12 mouse cellular contexts compared by ENCODE assay signal in genomic region chr6:92983421-92983820, GRCm38 (mm10). TPM values are rescaled to one million over a fixed set of nuclear protein-coding genes. Genes with fewer than 3 reads are reported as not detected.
DNase-seq lines count a peak whose midpoint lies in the region; ATAC-seq lines count a peak whose summit lies in the region.
"Had no signal": no experiment of that assay in that cellular context is flagged by ENCODE, and none has a peak within 500 bp of the region (broad histone marks: within the 10 kb centered on the region; RNA-seq: fewer than 3 reads in every experiment).

No protein-coding gene starts in this region.

- H3K27ac ChIP-seq in forebrain, embryonic 14.5 days (ENCODE audit: low read depth, low read length), result no peak overlapping the region
- no peak overlapping the region for H3K27ac ChIP-seq in forebrain, embryonic 11.5 days (ENCODE audit: low read depth, low read length)
- H3K27ac ChIP-seq in hindbrain, embryonic 14.5 days, result no peak overlapping the region
- H3K27ac ChIP-seq: midbrain, embryonic 12.5 days; neural tube, embryonic 15.5 days had no signal

- 76% methylated on average over 7 of the region's 7 CpGs for WGBS in forebrain, embryonic 14.5 days
- 85% methylated on average over 7 of the region's 7 CpGs for WGBS in forebrain, embryonic 11.5 days
- WGBS in hindbrain, embryonic 14.5 days, result 76% methylated on average over 7 of the region's 7 CpGs

- no peaks in the 10 kb centered on the region for H3K36me3 ChIP-seq in forebrain, embryonic 14.5 days (ENCODE audit: control insufficient read depth, insufficient read depth, low read length)
- no peaks in the 10 kb centered on the region for H3K36me3 ChIP-seq in forebrain, embryonic 11.5 days (ENCODE audit: control insufficient read depth, insufficient read depth, low read length)
- no peaks in the 10 kb centered on the region for H3K36me3 ChIP-seq in hindbrain, embryonic 14.5 days (replicated peaks; ENCODE audit: control insufficient read depth, insufficient read depth)
- H3K36me3 ChIP-seq: midbrain, embryonic 12.5 days; neural tube, embryonic 15.5 days had no signal

- H3K27me3 ChIP-seq in forebrain, embryonic 14.5 days (replicated peaks; ENCODE audit: control insufficient read depth, insufficient read depth, low read length), result no peaks in the 10 kb centered on the region
- no peaks in the 10 kb centered on the region for H3K27me3 ChIP-seq in forebrain, embryonic 11.5 days (ENCODE audit: control insufficient read depth, insufficient read depth, low read length)
- H3K27me3 ChIP-seq in hindbrain, embryonic 14.5 days (ENCODE audit: control insufficient read depth, insufficient read depth, low read length), result no peaks in the 10 kb centered on the region
- H3K27me3 ChIP-seq: midbrain, embryonic 12.5 days; neural tube, embryonic 15.5 days had no signal

- H3K9me3 ChIP-seq in forebrain, embryonic 14.5 days (replicated peaks; ENCODE audit: control insufficient read depth, low read length), result no peaks in the 10 kb centered on the region
- no peaks in the 10 kb centered on the region for H3K9me3 ChIP-seq in forebrain, embryonic 11.5 days (ENCODE audit: control insufficient read depth, low read length)
- no peaks in the 10 kb centered on the region for H3K9me3 ChIP-seq in hindbrain, embryonic 14.5 days (ENCODE audit: control insufficient read depth, low read length)
- H3K9me3 ChIP-seq: midbrain, embryonic 12.5 days; neural tube, embryonic 15.5 days had no signal

- DNase-seq in forebrain, embryonic 14.5 days (ENCODE audit: low spot score), result peak; percentile 10
- no peak for DNase-seq in forebrain, embryonic 11.5 days (ENCODE audit: low spot score)
- peak; percentile 51 for DNase-seq in testis, postnatal 10 days (ENCODE audit: low spot score)
- DNase-seq in testis, postnatal 14 days (ENCODE audit: low spot score), result no peak
- peak; percentile 25 to 31 for DNase-seq in heart, postnatal 36 days
- no peak for DNase-seq in hindbrain, embryonic 14.5 days (ENCODE audit: low spot score)
- DNase-seq: liver had no signal

- H3K4me2 ChIP-seq in forebrain, embryonic 14.5 days (ENCODE audit: low read length), result no peak overlapping the region
- no peak overlapping the region for H3K4me2 ChIP-seq in forebrain, embryonic 11.5 days (ENCODE audit: low read depth, low read length, severe bottlenecking)
- no peak overlapping the region for H3K4me2 ChIP-seq in hindbrain, embryonic 14.5 days (replicated peaks)
- H3K4me2 ChIP-seq: midbrain, embryonic 12.5 days; neural tube, embryonic 15.5 days had no signal

- intact Hi-C loops in heart, postnatal 36 days (cut with DNase I), result no loop called here

- H3K9ac ChIP-seq in forebrain, embryonic 14.5 days (ENCODE audit: low read length), result no peak overlapping the region
- H3K9ac ChIP-seq in forebrain, embryonic 11.5 days (ENCODE audit: low read length), result no peak overlapping the region
- H3K9ac ChIP-seq in hindbrain, embryonic 14.5 days, result no peak overlapping the region
- H3K9ac ChIP-seq: midbrain, embryonic 12.5 days; neural tube, embryonic 15.5 days had no signal

- no peak overlapping the region for H3K4me3 ChIP-seq in forebrain, embryonic 14.5 days (ENCODE audit: low read depth, low read length)
- H3K4me3 ChIP-seq in forebrain, embryonic 11.5 days (ENCODE audit: low read depth, low read length), result no peak overlapping the region
- no peak overlapping the region for H3K4me3 ChIP-seq in hindbrain, embryonic 14.5 days (replicated peaks; ENCODE audit: low read length)
- H3K4me3 ChIP-seq: midbrain, embryonic 12.5 days; neural tube, embryonic 15.5 days had no signal

- ATAC-seq in forebrain, embryonic 14.5 days, result no peak
- ATAC-seq in forebrain, embryonic 11.5 days (replicated peaks; ENCODE audit: low FRiP score), result no peak
- ATAC-seq in frontal cortex, adult (ENCODE audit: low TSS enrichment), result no peak
- ATAC-seq in hindbrain, embryonic 14.5 days (ENCODE audit: low FRiP score), result no peak
- no peak for ATAC-seq in erythroid progenitor cell, adult 5-6 weeks (replicated peaks; ENCODE audit: low FRiP score, poor library complexity, severe bottlenecking)
- ATAC-seq: inflammation-experienced regulatory T-cells, adult 6 months had no signal

- H3K4me1 ChIP-seq in forebrain, embryonic 14.5 days (ENCODE audit: control insufficient read depth, insufficient read depth, low read length), result no peaks in the 10 kb centered on the region
- no peaks in the 10 kb centered on the region for H3K4me1 ChIP-seq in forebrain, embryonic 11.5 days (replicated peaks; ENCODE audit: control insufficient read depth, insufficient read depth, low read length)
- H3K4me1 ChIP-seq in hindbrain, embryonic 14.5 days (replicated peaks; ENCODE audit: control insufficient read depth, insufficient read depth, low read length), result no peaks in the 10 kb centered on the region
- H3K4me1 ChIP-seq: midbrain, embryonic 12.5 days; neural tube, embryonic 15.5 days had no signal

RNA-seq across cellular contexts. Expression of gene Adamts9, which starts 40.1 kb away (rescaled TPM):
- polyA plus RNA-seq in forebrain, embryonic 14.5 days (2014; fragmentation: Nextera tagmentation; extraction: Ambion mirVana), result 0.85 and 1.1 TPM in 2 replicates
- 2.3 and 2.8 TPM in 2 replicates for polyA plus RNA-seq in forebrain, embryonic 11.5 days (2014; fragmentation: Nextera tagmentation; extraction: Ambion mirVana)
- total RNA-seq in heart, postnatal 36 days (2021), result 10 to 100 TPM; 17.1 to 20.1 TPM
- 1.4 and 2.1 TPM in 2 replicates for polyA plus RNA-seq in hindbrain, embryonic 14.5 days (2014; fragmentation: Nextera tagmentation; extraction: Ambion mirVana)
- not detected in 2 replicates for total RNA-seq in erythroid progenitor cell, adult 5-6 weeks (2015; ENCODE audit: low replicate concordance)
- 0.26 TPM in 1 of 2 replicates, not detected in the other for total RNA-seq in erythroid progenitor cell, adult 5-6 weeks (2017; ENCODE audit: low replicate concordance)

Comparison
In these comparisons a context has a peak if more than half of its experiments do, and no peak if none do; other contexts are left out.
1. DNase-seq: peak in forebrain, embryonic 14.5 days (single experiment), testis, postnatal 10 days (single experiment) and heart, postnatal 36 days (2 of 2); none in forebrain, embryonic 11.5 days (single experiment), testis, postnatal 14 days (single experiment) and hindbrain, embryonic 14.5 days (single experiment).